Comparison of ENCODE assay signal across 7 mouse cellular contexts in genomic region chr7:4119976-4120921, GRCm38 (mm10). TPM values are rescaled to one million over a fixed set of nuclear protein-coding genes. Genes with fewer than 3 reads are reported as not detected.
DNase-seq lines count a peak whose midpoint lies in the region; ATAC-seq and TF ChIP-seq lines count a peak whose summit lies in the region.

No protein-coding gene starts in this region.

- TF ChIP-seq CTCF in liver, postnatal 0 days (IDR thresholded peaks at IDR 0.05; ENCODE audit: low read depth): no peak

- H3K4me2 ChIP-seq in liver, postnatal 0 days (ENCODE audit: low read depth, low read length): no peak overlapping the region
- H3K4me2 ChIP-seq in liver, embryonic 11.5 days: no peak overlapping the region; the same call in 1 of the 2 replicates
- peak overlapping the region; percentile 67 for H3K4me2 ChIP-seq in forebrain, embryonic 11.5 days (ENCODE audit: low read depth, low read length, severe bottlenecking)

- H3K4me1 ChIP-seq in liver, postnatal 0 days (ENCODE audit: insufficient read depth): peaks cover 4% of the 10 kb centered on the region; the same call in 1 of the 2 replicates
- 0 out of 2 replicates have a peak, but pooled peaks cover 3% of the 10 kb centered on the region for H3K4me1 ChIP-seq in liver, embryonic 11.5 days (replicated peaks; ENCODE audit: control insufficient read depth, insufficient read depth, low read length)
- peaks cover 32% of the 10 kb centered on the region for H3K4me1 ChIP-seq in forebrain, embryonic 11.5 days (replicated peaks; ENCODE audit: control insufficient read depth, insufficient read depth, low read length)

- no peaks in the 10 kb centered on the region for H3K36me3 ChIP-seq in liver, postnatal 0 days (replicated peaks; ENCODE audit: insufficient read depth, low read length)
- no peaks in the 10 kb centered on the region for H3K36me3 ChIP-seq in liver, embryonic 11.5 days (ENCODE audit: control insufficient read depth, insufficient read depth, low read length)
- no peaks in the 10 kb centered on the region for H3K36me3 ChIP-seq in forebrain, embryonic 11.5 days (ENCODE audit: control insufficient read depth, insufficient read depth, low read length)

- no peaks in the 10 kb centered on the region for H3K9me3 ChIP-seq in liver, postnatal 0 days (ENCODE audit: low read length)
- no peaks in the 10 kb centered on the region for H3K9me3 ChIP-seq in liver, embryonic 11.5 days (ENCODE audit: control insufficient read depth, low read length)
- H3K9me3 ChIP-seq in forebrain, embryonic 11.5 days (ENCODE audit: control insufficient read depth, low read length): no peaks in the 10 kb centered on the region

- no peak overlapping the region for H3K27ac ChIP-seq in liver, postnatal 0 days (ENCODE audit: low read depth)
- H3K27ac ChIP-seq in liver, embryonic 11.5 days (ENCODE audit: low read depth, low read length): no peak overlapping the region
- H3K27ac ChIP-seq in forebrain, embryonic 11.5 days (ENCODE audit: low read depth, low read length): peak overlapping the region; percentile 94

- H3K4me3 ChIP-seq in liver, postnatal 0 days (ENCODE audit: low read depth, low read length): 0 out of 2 replicates have a peak overlapping the region, but pooled peaks have one; percentile 25
- no peak overlapping the region; the same call in 1 of the 2 replicates for H3K4me3 ChIP-seq in liver, embryonic 11.5 days (ENCODE audit: low read depth, low read length)
- peak overlapping the region; percentile 81 for H3K4me3 ChIP-seq in forebrain, embryonic 11.5 days (ENCODE audit: low read depth, low read length)

- TF ChIP-seq EP300 in liver, postnatal 0 days (IDR thresholded peaks at IDR 0.05; ENCODE audit: low read depth): no peak

- no peak overlapping the region for H3K9ac ChIP-seq in liver, postnatal 0 days (replicated peaks)
- no peak overlapping the region for H3K9ac ChIP-seq in liver, embryonic 11.5 days (ENCODE audit: low read depth, low read length)
- peak overlapping the region; percentile 90 for H3K9ac ChIP-seq in forebrain, embryonic 11.5 days (ENCODE audit: low read length)

- H3K27me3 ChIP-seq in liver, postnatal 0 days (ENCODE audit: insufficient read depth, low read length): peaks cover 26% of the 10 kb centered on the region
- peaks cover 31% of the 10 kb centered on the region for H3K27me3 ChIP-seq in liver, embryonic 11.5 days (replicated peaks; ENCODE audit: control insufficient read depth, insufficient read depth, low read length)
- no peaks in the 10 kb centered on the region for H3K27me3 ChIP-seq in forebrain, embryonic 11.5 days (ENCODE audit: control insufficient read depth, insufficient read depth, low read length)

- no peak for ATAC-seq in liver, postnatal 0 days
- no peak for ATAC-seq in liver, embryonic 11.5 days (replicated peaks; ENCODE audit: low FRiP score)
- ATAC-seq in forebrain, embryonic 11.5 days (replicated peaks; ENCODE audit: low FRiP score): peak; percentile 10

- WGBS in liver, postnatal 0 days (ENCODE audit: insufficient replicate concordance): 30% methylated on average over 17 of the region's 19 CpGs
- 23% methylated on average over 19 of the region's 19 CpGs for WGBS in liver, embryonic 11.5 days
- WGBS in forebrain, embryonic 11.5 days: 12% methylated on average over 18 of the region's 19 CpGs

- intact Hi-C loops in left cerebral cortex, postnatal 36 days (cut with DNase I): loop anchor here (5.0 kb wide), 1 partner anchor 33 kb away; no protein-coding TSS in a partner anchor

- no peak for DNase-seq in liver, postnatal 0 days
- DNase-seq in liver, embryonic 11.5 days (ENCODE audit: low spot score): no peak
- DNase-seq in forebrain, embryonic 11.5 days (ENCODE audit: low spot score): peak; percentile 72
- DNase-seq in left cerebral cortex, postnatal 36 days (ENCODE audit: low spot score in 2 of 2): peak; percentile 66 to 75
- DNase-seq in right cerebral cortex, postnatal 25 days: peak; percentile 64
- DNase-seq in thymus, postnatal 14 days: no peak
- no peak for DNase-seq in gastrocnemius, adult 18-20 months (ENCODE audit: low spot score)

RNA-seq across cellular contexts. Expression of gene Ttyh1, which starts 1.0 kb away (rescaled TPM):
- 1.9 and 3.2 TPM in 2 replicates for polyA plus RNA-seq in liver, postnatal 0 days (2015; fragmentation: Nextera tagmentation; extraction: Ambion mirVana)
- polyA plus RNA-seq in liver, embryonic 11.5 days (2014; fragmentation: Nextera tagmentation; extraction: Ambion mirVana): 0.58 and 0.85 TPM in 2 replicates
- polyA plus RNA-seq in forebrain, embryonic 11.5 days (2014; fragmentation: Nextera tagmentation; extraction: Ambion mirVana): 87.3 and 96.0 TPM in 2 replicates
- 100 to 1,000 TPM; 758 to 767 TPM for total RNA-seq in left cerebral cortex, postnatal 36 days (2021)
- total RNA-seq in gastrocnemius, adult 18-20 months (2021): 1 to 10 TPM in 1 of 2 experiments, under 1 TPM in 1; 0.81 to 1.6 TPM

RNA-seq across cellular contexts. Expression of gene Leng8, which starts 16.6 kb away (rescaled TPM):
- 9.1 and 9.7 TPM in 2 replicates for polyA plus RNA-seq in liver, postnatal 0 days (2015; fragmentation: Nextera tagmentation; extraction: Ambion mirVana)
- polyA plus RNA-seq in liver, embryonic 11.5 days (2014; fragmentation: Nextera tagmentation; extraction: Ambion mirVana): 43.6 and 48.1 TPM in 2 replicates
- 77.4 and 77.5 TPM in 2 replicates for polyA plus RNA-seq in forebrain, embryonic 11.5 days (2014; fragmentation: Nextera tagmentation; extraction: Ambion mirVana)
- 100 to 1,000 TPM in 1 of 2 experiments, 10 to 100 TPM in 1; 95.5 to 201 TPM for total RNA-seq in left cerebral cortex, postnatal 36 days (2021)
- 10 to 100 TPM; 27.2 to 33.0 TPM for total RNA-seq in gastrocnemius, adult 18-20 months (2021)

RNA-seq across cellular contexts. Expression of gene Leng9, which starts 29.9 kb away (rescaled TPM):
- polyA plus RNA-seq in liver, postnatal 0 days (2015; fragmentation: Nextera tagmentation; extraction: Ambion mirVana): 2.8 TPM in 2 replicates
- 1.8 TPM in 2 replicates for polyA plus RNA-seq in liver, embryonic 11.5 days (2014; fragmentation: Nextera tagmentation; extraction: Ambion mirVana)
- 1.6 and 2.7 TPM in 2 replicates for polyA plus RNA-seq in forebrain, embryonic 11.5 days (2014; fragmentation: Nextera tagmentation; extraction: Ambion mirVana)
- 1 to 10 TPM; 5.5 to 8.4 TPM for total RNA-seq in left cerebral cortex, postnatal 36 days (2021)
- 1 to 10 TPM; 1.8 to 2.2 TPM for total RNA-seq in gastrocnemius, adult 18-20 months (2021)

RNA-seq across cellular contexts. Expression of gene Cdc42ep5, which starts 44.4 kb away (rescaled TPM):
- 8.2 and 12.1 TPM in 2 replicates for polyA plus RNA-seq in liver, postnatal 0 days (2015; fragmentation: Nextera tagmentation; extraction: Ambion mirVana)
- polyA plus RNA-seq in liver, embryonic 11.5 days (2014; fragmentation: Nextera tagmentation; extraction: Ambion mirVana): 20.0 and 22.8 TPM in 2 replicates
- 16.2 and 17.8 TPM in 2 replicates for polyA plus RNA-seq in forebrain, embryonic 11.5 days (2014; fragmentation: Nextera tagmentation; extraction: Ambion mirVana)
- 1 to 10 TPM; 1.1 to 1.8 TPM for total RNA-seq in left cerebral cortex, postnatal 36 days (2021)
- total RNA-seq in gastrocnemius, adult 18-20 months (2021): 1 to 10 TPM; 1.5 to 1.7 TPM

RNA-seq across cellular contexts. Expression of gene Lair1, which starts 57.2 kb away (rescaled TPM):
- 5.0 and 5.3 TPM in 2 replicates for polyA plus RNA-seq in liver, postnatal 0 days (2015; fragmentation: Nextera tagmentation; extraction: Ambion mirVana)
- 1.2 and 1.7 TPM in 2 replicates for polyA plus RNA-seq in liver, embryonic 11.5 days (2014; fragmentation: Nextera tagmentation; extraction: Ambion mirVana)
- polyA plus RNA-seq in forebrain, embryonic 11.5 days (2014; fragmentation: Nextera tagmentation; extraction: Ambion mirVana): 1.2 and 1.4 TPM in 2 replicates
- total RNA-seq in left cerebral cortex, postnatal 36 days (2021): 1 to 10 TPM; 6.5 to 7.8 TPM
- total RNA-seq in gastrocnemius, adult 18-20 months (2021): under 1 TPM in 1 of 2 experiments, not detected in 1; 0.97 TPM

Comparison
In these comparisons a context has a peak if more than half of its experiments do, and no peak if none do; other contexts are left out.
1. DNase-seq: peak in forebrain, embryonic 11.5 days (single experiment), left cerebral cortex, postnatal 36 days (2 of 2) and right cerebral cortex, postnatal 25 days (single experiment); none in liver, postnatal 0 days (single experiment), liver, embryonic 11.5 days (single experiment), thymus, postnatal 14 days (single experiment) and gastrocnemius, adult 18-20 months (single experiment).
2. RNA of gene Ttyh1, which starts 1.0 kb away (polyA plus RNA-seq): 87.3 to 96.0 TPM in forebrain, embryonic 11.5 days; 1.9 to 3.2 TPM in liver, postnatal 0 days and 0.58 to 0.85 TPM in liver, embryonic 11.5 days; every median in the first group is over 10 times any median in the second.